Mouse (Mus musculus): Measurements from ENCODE around the gene Prkcz. TPM values are rescaled to one million over a fixed set of nuclear protein-coding genes. Genes with fewer than 3 reads are reported as not detected.

Prkcz gene
- total RNA-seq, 1 experiment from 2014 or later: not detected

DNA sequence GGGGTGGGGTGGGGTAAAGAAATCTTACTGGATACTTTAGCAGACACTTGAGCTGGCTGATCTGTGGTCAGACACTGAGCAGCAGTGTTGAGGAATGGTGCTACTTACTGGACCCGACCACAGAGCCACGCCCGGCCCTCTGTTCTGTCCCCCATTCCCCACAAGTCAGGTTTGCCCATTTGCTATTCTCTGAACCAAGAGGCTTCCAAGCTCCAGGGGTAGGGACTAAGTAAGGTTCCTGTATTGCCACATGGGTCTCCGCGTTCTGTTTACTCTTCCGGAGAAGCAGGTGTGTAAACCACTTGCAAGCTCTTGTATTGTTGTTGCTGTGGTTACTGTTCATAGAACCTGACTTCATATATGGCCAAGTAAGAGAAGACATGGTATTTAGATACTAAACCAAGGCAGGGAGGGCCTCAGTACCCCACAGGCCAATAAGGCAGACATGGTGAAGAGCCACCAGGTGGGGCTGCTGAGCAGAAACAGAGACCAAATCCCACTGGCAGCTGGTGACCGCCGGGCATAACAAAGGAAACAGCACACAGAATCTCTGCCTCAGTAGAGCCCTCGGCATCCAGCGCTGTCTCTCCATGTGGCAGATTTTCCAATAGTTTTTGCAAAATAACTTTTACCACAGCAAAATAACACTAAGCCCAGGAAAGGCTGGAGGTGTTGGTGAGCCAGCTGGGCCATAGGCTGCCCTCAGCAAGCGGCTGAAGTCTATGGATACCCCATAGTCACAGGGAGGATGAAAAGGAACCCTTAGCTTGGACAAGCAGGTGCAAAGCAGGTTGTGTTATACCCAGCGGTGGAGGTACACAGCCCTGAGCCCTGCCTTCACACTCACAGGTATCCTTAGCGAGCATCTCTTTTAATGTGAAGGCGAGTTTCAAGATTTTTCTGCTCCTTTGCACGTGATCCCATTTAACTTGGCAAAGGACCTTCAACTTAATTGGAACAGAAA, 40.6 kb downstream of the Prkcz start:
- peak; percentile 81 for ATAC-seq (replicated peaks; ENCODE audit: low read depth, poor library complexity, severe bottlenecking)

DNA sequence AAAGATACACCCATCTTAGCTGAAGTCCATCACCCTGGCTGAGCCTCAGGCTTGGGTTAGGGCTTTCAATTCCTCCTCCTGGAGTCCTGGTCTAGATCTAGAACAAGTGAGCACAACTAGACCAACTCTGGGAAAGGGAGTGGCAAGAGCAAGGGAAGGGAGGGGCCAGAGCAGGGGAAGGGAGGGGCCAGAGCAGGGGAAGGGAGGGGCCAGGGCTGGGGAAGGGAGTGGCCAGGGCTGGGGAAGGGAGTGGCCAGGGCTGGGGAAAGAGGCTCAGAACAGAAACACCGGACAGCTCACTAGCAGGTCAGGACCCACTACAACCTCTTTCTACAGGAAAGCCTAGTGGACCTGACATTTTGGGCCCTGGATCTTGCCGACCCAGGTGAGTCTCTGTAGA, 42.9 kb downstream of the Prkcz start:
- ATAC-seq (replicated peaks; ENCODE audit: low read depth, poor library complexity, severe bottlenecking): peak; percentile 80

- no peak for ATAC-seq (replicated peaks; ENCODE audit: low read depth, poor library complexity, severe bottlenecking)
Measured at GRCm38 (mm10) chr4:155315031-155315430, 46.1 kb downstream of the Prkcz start.

GRCm38 (mm10) chr4:155308679-155309078, 52.5 kb downstream of the Prkcz start:
- ATAC-seq (replicated peaks; ENCODE audit: low read depth, poor library complexity, severe bottlenecking): no peak

- peak; percentile 85 for ATAC-seq (replicated peaks; ENCODE audit: low read depth, poor library complexity, severe bottlenecking)
Measured at GRCm38 (mm10) chr4:155308068-155308467, 53.1 kb downstream of the Prkcz start.

DNA sequence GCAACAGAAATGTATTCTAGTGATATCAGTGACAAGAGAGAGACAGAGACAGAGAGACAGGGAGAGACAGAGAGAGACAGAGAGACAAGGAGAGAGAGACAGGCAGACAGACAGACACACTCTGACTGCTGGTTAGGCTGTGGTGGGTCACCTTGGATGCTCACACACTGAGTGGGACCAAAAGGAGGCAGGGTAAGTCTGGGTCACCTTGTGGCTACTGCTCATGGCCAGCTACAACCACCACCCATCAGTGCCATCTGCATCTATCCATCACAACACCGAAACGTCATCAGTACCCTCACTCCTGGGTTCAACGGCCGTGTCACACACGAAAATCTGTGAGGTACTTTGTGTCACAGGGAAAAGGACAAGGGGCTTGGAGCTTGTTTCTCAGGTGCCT, 53.6 kb downstream of the Prkcz start:
- 0 out of 2 replicates have a peak, but pooled peaks have one; percentile 13 for ATAC-seq (replicated peaks; ENCODE audit: low read depth, poor library complexity, severe bottlenecking)

DNA sequence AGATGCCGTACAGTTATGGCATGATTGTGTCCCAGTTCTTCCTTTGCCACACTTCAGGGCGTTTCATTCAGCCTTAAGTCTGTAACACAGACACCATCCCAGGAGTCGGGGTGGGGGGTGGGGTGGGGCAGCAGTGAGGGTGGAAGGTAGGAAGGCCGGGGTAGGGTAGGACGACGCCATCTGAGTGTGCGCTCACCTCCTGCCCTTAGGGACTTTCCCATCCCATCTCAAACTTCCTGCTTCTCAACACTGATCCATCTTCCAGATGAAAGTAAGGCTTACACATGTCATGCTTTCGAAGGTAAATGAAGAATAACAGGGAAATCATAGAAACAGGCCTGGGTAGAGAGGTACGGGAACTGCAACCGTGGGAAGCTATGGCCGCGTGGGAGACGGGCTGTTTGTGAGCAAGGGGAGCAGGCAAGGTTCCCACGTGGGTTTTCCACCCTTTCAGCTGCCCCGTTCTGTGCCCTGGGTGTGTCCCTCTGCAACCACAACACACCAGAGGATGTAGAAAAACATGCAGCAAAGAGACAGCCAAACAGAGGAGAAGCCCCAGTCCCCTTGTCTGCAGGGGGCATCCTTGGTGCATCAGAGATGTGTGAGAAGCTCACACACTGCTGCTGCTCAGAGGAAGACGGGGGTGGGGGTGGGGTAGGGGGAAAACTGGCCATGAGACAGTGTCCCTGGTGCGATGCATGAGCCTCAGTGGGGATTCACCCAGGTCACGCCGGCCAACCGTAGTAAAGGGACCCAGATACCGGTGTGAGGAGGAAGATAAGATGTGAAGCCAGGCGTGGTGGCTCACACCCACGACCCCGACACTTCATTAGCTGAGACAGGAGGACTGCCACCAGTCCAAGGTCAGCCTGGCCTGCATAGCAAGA, 54.6 kb downstream of the Prkcz start:
- ATAC-seq (replicated peaks; ENCODE audit: low read depth, poor library complexity, severe bottlenecking): no peak

- no peak for ATAC-seq (replicated peaks; ENCODE audit: low read depth, poor library complexity, severe bottlenecking)
Measured at GRCm38 (mm10) chr4:155305531-155306031, 55.6 kb downstream of the Prkcz start.

DNA sequence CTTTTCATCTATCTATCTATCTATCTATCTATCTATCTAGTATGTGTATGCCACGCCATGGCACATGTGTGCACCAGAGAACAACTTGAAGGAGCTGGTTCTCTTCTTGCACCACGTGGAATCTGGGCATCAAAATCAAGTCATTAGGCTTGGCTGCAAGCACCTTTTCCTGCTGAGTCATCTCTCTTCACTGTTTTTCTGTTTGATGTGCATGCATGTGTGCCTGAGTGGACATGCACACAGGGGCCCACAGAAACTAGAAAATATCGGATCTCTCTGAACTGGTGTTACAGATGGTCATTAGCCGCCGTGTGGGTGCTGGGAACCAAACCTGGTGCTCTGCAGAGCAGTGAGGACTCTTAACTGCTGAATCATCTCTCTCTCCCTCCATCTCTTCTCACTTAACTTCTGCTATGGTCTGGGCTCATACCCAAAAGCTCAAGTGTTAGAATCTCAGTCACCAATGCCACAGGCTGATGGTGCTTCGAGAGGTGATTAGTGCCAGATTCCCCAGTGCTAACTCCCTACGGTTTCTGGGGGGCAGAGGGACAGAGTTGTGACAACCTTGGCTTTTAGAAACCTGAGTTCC, 56.6 kb downstream of the Prkcz start:
- no peak for ATAC-seq (replicated peaks; ENCODE audit: low read depth, poor library complexity, severe bottlenecking)

- no peak for ATAC-seq (replicated peaks; ENCODE audit: low read depth, poor library complexity, severe bottlenecking)
Measured at GRCm38 (mm10) chr4:155301965-155302364, 59.2 kb downstream of the Prkcz start.

GRCm38 (mm10) chr4:155301098-155301447, 60.1 kb downstream of the Prkcz start:
- ATAC-seq (replicated peaks; ENCODE audit: low read depth, poor library complexity, severe bottlenecking): no peak

- no peak for ATAC-seq (replicated peaks; ENCODE audit: low read depth, poor library complexity, severe bottlenecking)
Measured at GRCm38 (mm10) chr4:155300421-155301097, 60.6 kb downstream of the Prkcz start.

DNA sequence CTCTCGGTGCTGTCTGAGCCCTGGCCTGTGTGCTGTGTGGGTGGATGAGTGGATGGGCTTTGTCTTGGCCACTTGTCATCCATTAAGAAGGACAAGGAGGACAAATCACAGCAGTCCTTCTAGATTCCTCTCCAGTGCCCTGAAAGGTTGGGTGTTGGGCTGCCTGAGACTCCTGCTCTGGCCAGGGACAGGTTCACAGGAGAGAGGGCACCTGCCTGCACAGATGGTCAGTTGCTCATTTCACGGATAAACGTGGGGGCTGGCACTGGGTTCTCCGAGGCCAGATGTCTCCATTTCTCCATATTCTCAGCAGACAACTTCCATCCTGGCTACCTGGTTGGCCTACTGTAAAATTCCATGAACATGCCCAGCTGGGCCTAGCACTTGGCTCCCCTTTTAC, 62.3 kb downstream of the Prkcz start:
- ATAC-seq (replicated peaks; ENCODE audit: low read depth, poor library complexity, severe bottlenecking): no peak

DNA sequence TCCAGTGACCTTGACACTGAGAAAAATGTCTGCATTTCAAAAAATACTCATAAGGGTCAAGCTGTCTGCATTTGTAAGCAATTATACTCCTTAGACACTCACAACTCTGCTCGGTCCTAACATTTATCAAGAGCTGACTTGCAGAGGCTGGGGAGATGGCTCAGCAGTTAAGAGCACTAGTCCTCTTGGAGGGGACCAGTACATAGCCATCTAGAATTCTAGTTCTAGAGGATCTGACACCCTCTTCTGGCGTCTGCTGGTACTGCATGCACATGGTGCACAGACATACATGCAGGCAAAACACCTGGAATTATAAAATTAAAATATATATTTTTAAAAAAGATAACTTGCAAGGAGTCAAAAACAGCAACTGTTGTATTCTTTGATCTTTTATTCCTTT, 64.1 kb downstream of the Prkcz start:
- no peak for ATAC-seq (replicated peaks; ENCODE audit: low read depth, poor library complexity, severe bottlenecking)

DNA sequence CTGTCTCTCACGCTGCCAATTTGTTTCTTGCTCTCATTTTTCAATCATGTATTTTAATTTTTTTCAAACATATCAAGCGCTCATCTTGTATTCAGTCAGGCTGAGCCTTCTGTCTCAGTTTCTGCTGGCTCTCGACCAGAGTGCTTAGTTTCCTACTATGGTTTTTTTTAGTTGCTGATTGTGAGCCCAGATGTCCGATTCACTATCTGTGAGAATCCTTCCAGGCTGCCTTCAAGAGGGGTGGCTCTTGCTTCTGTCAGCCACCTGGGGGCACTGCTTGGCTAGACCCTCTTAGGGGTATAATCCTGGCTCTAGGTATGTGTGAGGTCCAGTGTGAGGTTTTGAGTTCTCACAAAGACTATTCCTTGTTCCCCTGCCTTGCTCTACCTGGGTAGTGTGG, 65.2 kb downstream of the Prkcz start:
- no peak for ATAC-seq (replicated peaks; ENCODE audit: low read depth, poor library complexity, severe bottlenecking)

- no peak for ATAC-seq (replicated peaks; ENCODE audit: low read depth, poor library complexity, severe bottlenecking)
Measured at GRCm38 (mm10) chr4:155295026-155295590, 66.1 kb downstream of the Prkcz start.

GRCm38 (mm10) chr4:155294381-155294780, 66.8 kb downstream of the Prkcz start:
- no peak for ATAC-seq (replicated peaks; ENCODE audit: low read depth, poor library complexity, severe bottlenecking)

GRCm38 (mm10) chr4:155292863-155293262, 68.3 kb downstream of the Prkcz start:
- ATAC-seq (replicated peaks; ENCODE audit: low read depth, poor library complexity, severe bottlenecking): no peak

- ATAC-seq (replicated peaks; ENCODE audit: low read depth, poor library complexity, severe bottlenecking): no peak
Measured at GRCm38 (mm10) chr4:155290045-155290444, 71.1 kb downstream of the Prkcz start.

All from common myeloid progenitor, adult 5-6 weeks (primary cell).